8 mouse cellular contexts compared by ENCODE assay signal in genomic region chr1:60098839-60099238, GRCm38 (mm10). TPM values are rescaled to one million over a fixed set of nuclear protein-coding genes. Genes with fewer than 3 reads are reported as not detected.
DNase-seq lines count a peak whose midpoint lies in the region; ATAC-seq and TF ChIP-seq lines count a peak whose summit lies in the region.

No protein-coding gene starts in this region.

- no peak for TF ChIP-seq CTCF in testis, adult 2 months (IDR thresholded peaks at IDR 0.05; ENCODE audit: control insufficient read depth, insufficient read depth, insufficient replicate concordance, low read depth, low read length)
- no peak for TF ChIP-seq CTCF in liver, postnatal 0 days (IDR thresholded peaks at IDR 0.05; ENCODE audit: low read depth)

- peaks cover 2% of the 10 kb centered on the region; the same call in 1 of the 2 replicates for H3K4me1 ChIP-seq in testis, adult 2 months (ENCODE audit: control insufficient read depth, insufficient read depth, low read length)
- peaks cover 11% of the 10 kb centered on the region; the same call in 1 of the 2 replicates for H3K4me1 ChIP-seq in heart, embryonic 16.5 days (ENCODE audit: control insufficient read depth, insufficient read depth, low read length)
- H3K4me1 ChIP-seq in liver, postnatal 0 days (ENCODE audit: insufficient read depth): peaks cover 11% of the 10 kb centered on the region

- TF ChIP-seq POLR2A in testis, adult 2 months (IDR thresholded peaks at IDR 0.05; ENCODE audit: control insufficient read depth, low read depth, low read length): no peak

- peak overlapping the region; percentile 92 for H3K9ac ChIP-seq in heart, embryonic 16.5 days (ENCODE audit: low read length)
- H3K9ac ChIP-seq in liver, postnatal 0 days (replicated peaks): peak overlapping the region; percentile 94

- H3K36me3 ChIP-seq in testis, adult 2 months (ENCODE audit: control insufficient read depth, insufficient read depth, low read length): 0 out of 2 replicates have a peak, but pooled peaks cover 1% of the 10 kb centered on the region
- peaks cover 5% of the 10 kb centered on the region for H3K36me3 ChIP-seq in heart, embryonic 16.5 days (ENCODE audit: control insufficient read depth, insufficient read depth)
- peaks cover 4% of the 10 kb centered on the region; the same call in 1 of the 2 replicates for H3K36me3 ChIP-seq in liver, postnatal 0 days (replicated peaks; ENCODE audit: insufficient read depth, low read length)

- H3K27ac ChIP-seq in testis, adult 2 months (ENCODE audit: control insufficient read depth, insufficient read depth, low read depth, low read length): no peak overlapping the region
- H3K27ac ChIP-seq in heart, embryonic 16.5 days (ENCODE audit: low read length): peak overlapping the region; percentile 98
- peak overlapping the region; percentile 94 for H3K27ac ChIP-seq in liver, postnatal 0 days (ENCODE audit: low read depth)

- H3K4me3 ChIP-seq in testis, adult 2 months (ENCODE audit: control insufficient read depth, low read depth, low read length): peak overlapping the region; percentile 73; the same call in 1 of the 2 replicates
- H3K4me3 ChIP-seq in heart, embryonic 16.5 days (ENCODE audit: low read length): peak overlapping the region; percentile 83
- peak overlapping the region; percentile 77 for H3K4me3 ChIP-seq in liver, postnatal 0 days (ENCODE audit: low read depth, low read length)

- no peak for TF ChIP-seq EP300 in liver, postnatal 0 days (IDR thresholded peaks at IDR 0.05; ENCODE audit: low read depth)

- no peak for ATAC-seq in heart, embryonic 16.5 days (replicated peaks; ENCODE audit: extremely low read depth, insufficient read depth, low FRiP score)
- no peak for ATAC-seq in liver, postnatal 0 days

- peak overlapping the region; percentile 82 for H3K4me2 ChIP-seq in heart, embryonic 16.5 days (ENCODE audit: low read depth, low read length)
- peak overlapping the region; percentile 81 for H3K4me2 ChIP-seq in liver, postnatal 0 days (ENCODE audit: low read depth, low read length)

- H3K27me3 ChIP-seq in testis, adult 2 months (ENCODE audit: control insufficient read depth, insufficient read depth, low read length): no peaks in the 10 kb centered on the region
- H3K27me3 ChIP-seq in heart, embryonic 16.5 days (ENCODE audit: control insufficient read depth, insufficient read depth, low read length): no peaks in the 10 kb centered on the region
- H3K27me3 ChIP-seq in liver, postnatal 0 days (ENCODE audit: insufficient read depth, low read length): no peaks in the 10 kb centered on the region

- WGBS in heart, embryonic 16.5 days: 12% methylated on average over 9 of the region's 9 CpGs
- 7% methylated on average over 9 of the region's 9 CpGs for WGBS in liver, postnatal 0 days (ENCODE audit: insufficient replicate concordance)

- intact Hi-C loops in left cerebral cortex, postnatal 10 days (cut with DNase I): no loop called here

- peak; percentile 11 for DNase-seq in adrenal gland, postnatal 14 days
- no peak for DNase-seq in adrenal gland, postnatal 25 days
- no peak for DNase-seq in testis, postnatal 10 days (ENCODE audit: low spot score)
- DNase-seq in liver, postnatal 0 days: no peak
- no peak for DNase-seq in frontal cortex, postnatal 10 days (ENCODE audit: low spot score in 2 of 2)
- no peak for DNase-seq in left cerebral cortex, postnatal 10 days (ENCODE audit: extremely low spot score in 1 of 2, low spot score in 2 of 2)

- H3K9me3 ChIP-seq in heart, embryonic 16.5 days (replicated peaks; ENCODE audit: control insufficient read depth, low read length): no peaks in the 10 kb centered on the region
- no peaks in the 10 kb centered on the region for H3K9me3 ChIP-seq in liver, postnatal 0 days (ENCODE audit: low read length)

RNA-seq across cellular contexts. Expression of gene Wdr12, which starts 0.4 kb away (rescaled TPM):
- total RNA-seq in adrenal gland, postnatal 14 days (2021): 18.5 and 25.7 TPM in 2 replicates
- total RNA-seq in adrenal gland, postnatal 25 days (2021): 14.9 and 17.9 TPM in 2 replicates
- 67.7 and 69.3 TPM in 2 replicates for polyA plus RNA-seq in testis, adult 2 months (2012; rRNA removed)
- 31.0 and 35.3 TPM in 2 replicates for polyA plus RNA-seq in heart, embryonic 16.5 days (2015; fragmentation: Nextera tagmentation; extraction: Ambion mirVana)
- 23.3 and 23.8 TPM in 2 replicates for polyA plus RNA-seq in liver, postnatal 0 days (2015; fragmentation: Nextera tagmentation; extraction: Ambion mirVana)
- total RNA-seq in left cerebral cortex, postnatal 10 days (2021): 10 to 100 TPM; 27.1 to 33.0 TPM

RNA-seq across cellular contexts. Expression of gene Carf, which starts 0.8 kb away (rescaled TPM):
- total RNA-seq in adrenal gland, postnatal 14 days (2021): 12.0 and 16.0 TPM in 2 replicates
- 13.8 and 17.9 TPM in 2 replicates for total RNA-seq in adrenal gland, postnatal 25 days (2021)
- polyA plus RNA-seq in testis, adult 2 months (2012; rRNA removed): 15.3 and 18.3 TPM in 2 replicates
- 4.0 and 5.4 TPM in 2 replicates for polyA plus RNA-seq in heart, embryonic 16.5 days (2015; fragmentation: Nextera tagmentation; extraction: Ambion mirVana)
- polyA plus RNA-seq in liver, postnatal 0 days (2015; fragmentation: Nextera tagmentation; extraction: Ambion mirVana): 1.3 and 1.7 TPM in 2 replicates
- total RNA-seq in left cerebral cortex, postnatal 10 days (2021): 10 to 100 TPM; 26.7 to 27.1 TPM

RNA-seq across cellular contexts. Expression of gene Ica1l, which starts 55.9 kb away (rescaled TPM):
- 1.7 and 2.1 TPM in 2 replicates for total RNA-seq in adrenal gland, postnatal 14 days (2021)
- 1.7 and 1.8 TPM in 2 replicates for total RNA-seq in adrenal gland, postnatal 25 days (2021)
- polyA plus RNA-seq in testis, adult 2 months (2012; rRNA removed): 47.9 and 53.0 TPM in 2 replicates
- polyA plus RNA-seq in heart, embryonic 16.5 days (2015; fragmentation: Nextera tagmentation; extraction: Ambion mirVana): 0.15 and 0.20 TPM in 2 replicates
- polyA plus RNA-seq in liver, postnatal 0 days (2015; fragmentation: Nextera tagmentation; extraction: Ambion mirVana): 0.16 and 0.26 TPM in 2 replicates
- 10 to 100 TPM; 43.2 to 47.4 TPM for total RNA-seq in left cerebral cortex, postnatal 10 days (2021)

Comparison
In these comparisons a context has a peak if more than half of its experiments do, and no peak if none do; other contexts are left out.
1. RNA of gene Ica1l, which starts 55.9 kb away (total RNA-seq): 43.2 to 47.4 TPM in left cerebral cortex, postnatal 10 days; 1.7 to 1.8 TPM in adrenal gland, postnatal 25 days and 1.7 to 2.1 TPM in adrenal gland, postnatal 14 days; every median in the first group is over 10 times any median in the second.
2. Peak in every context shown above with its lines, with median percentiles within 50 percentile points of each other: H3K4me3 ChIP-seq.